Mouse (Mus musculus): ENCODE data around the gene Defb35.

GRCm38 (mm10) chr8:21932610-21933009 is 5.5 kb upstream of the Defb35 start, which contains the start of gene Defb15:
- TF ChIP-seq CTCF (IDR thresholded peaks at IDR 0.05; ENCODE audit: low read depth, low read length) (no peak), POLR2A (IDR thresholded peaks at IDR 0.05; ENCODE audit: extremely low read depth, insufficient read depth, low read length) (no peak)

All from liver, adult 2 months (tissue).